Mouse (Mus musculus) olfactory bulb, adult 2 months (tissue): ENCODE results near the gene Tal1. TPM values are rescaled to one million over a fixed set of nuclear protein-coding genes. Genes with fewer than 3 reads are reported as not detected.

Experiments used
- H3K27ac ChIP-seq: fragments of 200-500 bp; 2 replicates; pipeline ENCODE4 v1.5.1; 2012; ENCODE audit warnings: low read depth, low read length; ENCODE audit not compliant: insufficient read depth
- H3K4me1 ChIP-seq: fragments of 200-500 bp; 2 replicates; pipeline ENCODE4 v1.6.1; 2012; ENCODE audit warnings: low read length; ENCODE audit not compliant: control insufficient read depth, insufficient read depth
- H3K4me3 ChIP-seq: fragments of 200-500 bp; 2 replicates; pipeline ENCODE4 v1.5.1; 2012; ENCODE audit warnings: mild to moderate bottlenecking, low read depth, low read length, moderate library complexity; ENCODE audit not compliant: insufficient read depth
- CTCF ChIP-seq: fragments of 200-500 bp; IDR thresholded peaks from 2 replicates; pipeline ENCODE4 v1.5.1; 2012; ENCODE audit warnings: low read depth, mild to moderate bottlenecking, low read length, moderate library complexity; ENCODE audit not compliant: insufficient read depth
- POLR2A ChIP-seq: fragments of 200-500 bp; IDR thresholded peaks from 2 replicates; pipeline ENCODE4 v1.6.1; 2012; ENCODE audit warnings: mild to moderate bottlenecking, low read depth, low read length, moderate library complexity; ENCODE audit not compliant: insufficient read depth
- WGBS: fragments of 180-500 bp; shearing (Covaris S2); methylation state at CpG from one replicate; pipeline ENCODE4 v1.1.7; 2018; 5-methylcytosine and 5-hydroxymethylcytosine counted together
- polyA plus RNA-seq: library from polyadenylated mRNA; stranded (reverse); fragments of >200 nt; gene quantifications from 2 replicates; pipeline ENCODE4 v1.2.4, GENCODE M21; 2012; ENCODE audit warnings: low replicate concordance; ENCODE audit not compliant: missing spikeins, insufficient read depth, insufficient read length

Gene Tal1
- polyA plus RNA-seq, 1 experiment = not detected

GRCm38 (mm10) chr4:115079821-115080349 lies 23.7 kb downstream of the Tal1 start:
- 52% methylated on average over 5 of the region's 5 CpGs for whole genome bisulfite sequencing
- Histone ChIP-seq H3K4me3 (no peak overlapping the region), H3K27ac (no peak overlapping the region), H3K4me1 (no peaks in the 10 kb centered on the region; the same call in 1 of the 2 replicates)
- no peak for TF ChIP-seq POLR2A

- H3K27ac ChIP-seq = no peak overlapping the region
- H3K4me3 ChIP-seq = no peak overlapping the region
- no peak for TF ChIP-seq POLR2A
- TF ChIP-seq CTCF = no peak
- 82% methylated on average over 3 of the region's 3 CpGs for WGBS
- H3K4me1 ChIP-seq = no peaks in the 10 kb centered on the region; the same call in 1 of the 2 replicates
Observed at GRCm38 (mm10) chr4:115083031-115083430, 26.8 kb downstream of the Tal1 start.

GRCm38 (mm10) chr4:115085522-115086095 lies 29.4 kb downstream of the Tal1 start:
- TF ChIP-seq CTCF (peak; percentile 79), POLR2A (no peak)
- H3K4me3 ChIP-seq = no peak overlapping the region
- WGBS = 18% methylated on average over 6 of the region's 6 CpGs
- 0 out of 2 replicates have a peak, but pooled peaks cover 4% of the 10 kb centered on the region for H3K4me1 ChIP-seq
- H3K27ac ChIP-seq = no peak overlapping the region

GRCm38 (mm10) chr4:115086257-115086656 lies 30.0 kb downstream of the Tal1 start:
- 0 out of 2 replicates have a peak, but pooled peaks cover 4% of the 10 kb centered on the region for H3K4me1 ChIP-seq
- WGBS = 59% methylated on average over 4 of the region's 4 CpGs
- TF ChIP-seq CTCF (no peak), POLR2A (no peak)
- no peak overlapping the region for H3K4me3 ChIP-seq
- no peak overlapping the region for H3K27ac ChIP-seq

- WGBS = 75% methylated on average over 3 of the region's 3 CpGs
- Histone ChIP-seq H3K27ac (no peak overlapping the region), H3K4me3 (no peak overlapping the region), H3K4me1 (0 out of 2 replicates have a peak, but pooled peaks cover 4% of the 10 kb centered on the region)
- TF ChIP-seq POLR2A = no peak
Observed at GRCm38 (mm10) chr4:115086763-115087415, 30.7 kb downstream of the Tal1 start.

GRCm38 (mm10) chr4:115088611-115089338 lies 32.5 kb downstream of the Tal1 start, which contains the start of gene Pdzk1ip1:
TSS of gene Pdzk1ip1 (plus strand) at chr4:115088708.
- Histone ChIP-seq H3K4me3 (no peak within 1 kb of the TSS), H3K27ac (no peak within 1 kb of the TSS), H3K4me1 (0 out of 2 replicates have a peak, but pooled peaks cover 4% of the 10 kb centered on the region)
- no peak for TF ChIP-seq POLR2A
- no peak for TF ChIP-seq CTCF
- 28% methylated on average over 11 of the region's 11 CpGs for WGBS

- Histone ChIP-seq H3K4me3 (no peak overlapping the region), H3K27ac (no peak overlapping the region), H3K4me1 (peaks cover 5% of the 10 kb centered on the region; the same call in 1 of the 2 replicates)
- 81% methylated on average over 2 of the region's 2 CpGs for WGBS
- TF ChIP-seq CTCF (no peak), POLR2A (no peak)
Observed at GRCm38 (mm10) chr4:115090592-115090991, 34.4 kb downstream of the Tal1 start.

- Histone ChIP-seq H3K27ac (no peak overlapping the region), H3K4me3 (no peak overlapping the region), H3K4me1 (peaks cover 10% of the 10 kb centered on the region; the same call in 1 of the 2 replicates)
- 83% methylated on average over 3 of the region's 3 CpGs for WGBS
- TF ChIP-seq POLR2A (no peak), CTCF (no peak)
Observed at GRCm38 (mm10) chr4:115091806-115092205, 35.6 kb downstream of the Tal1 start.
